Mouse (Mus musculus) left cerebral cortex, adult 8-10 months (tissue): Measurements from ENCODE around the gene Nrxn2. TPM values are rescaled to one million over a fixed set of nuclear protein-coding genes. Genes with fewer than 3 reads are reported as not detected.

Experiments used
- DNase-seq, 2 experiments: peaks; one replicate each; pipeline ENCODE4 v3.0.0; 2022; ENCODE audit warnings: low spot score in 2 of 2
- total RNA-seq, 4 experiments: library from RNA; stranded (reverse); gene quantifications; 2 replicates each; pipeline ENCODE4 v1.2.4; 2022

Gene Nrxn2
- total RNA-seq, 4 experiments from 2014 or later, result 469 to 523 (median 497) TPM

DNA sequence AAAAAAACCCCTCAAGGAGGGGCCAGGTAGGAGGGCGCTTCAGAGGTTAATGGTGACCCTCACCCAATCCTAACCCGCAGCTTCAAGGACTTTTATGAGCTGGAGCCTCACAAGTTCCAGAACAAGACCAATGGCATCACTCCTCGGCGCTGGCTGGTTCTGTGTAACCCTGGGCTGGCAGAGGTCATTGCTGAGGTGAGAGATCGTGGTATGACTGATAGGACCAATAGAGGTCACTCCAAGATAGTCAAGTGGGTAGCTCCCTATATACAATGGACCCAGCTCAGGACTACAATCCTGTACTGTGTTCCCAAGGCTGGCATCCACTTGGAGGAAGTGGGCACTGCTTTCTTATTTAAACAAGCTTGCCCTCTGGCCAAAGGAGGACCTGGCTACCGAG, 28.3 kb upstream of the Nrxn2 start:
- no peak for DNase-seq

DNA sequence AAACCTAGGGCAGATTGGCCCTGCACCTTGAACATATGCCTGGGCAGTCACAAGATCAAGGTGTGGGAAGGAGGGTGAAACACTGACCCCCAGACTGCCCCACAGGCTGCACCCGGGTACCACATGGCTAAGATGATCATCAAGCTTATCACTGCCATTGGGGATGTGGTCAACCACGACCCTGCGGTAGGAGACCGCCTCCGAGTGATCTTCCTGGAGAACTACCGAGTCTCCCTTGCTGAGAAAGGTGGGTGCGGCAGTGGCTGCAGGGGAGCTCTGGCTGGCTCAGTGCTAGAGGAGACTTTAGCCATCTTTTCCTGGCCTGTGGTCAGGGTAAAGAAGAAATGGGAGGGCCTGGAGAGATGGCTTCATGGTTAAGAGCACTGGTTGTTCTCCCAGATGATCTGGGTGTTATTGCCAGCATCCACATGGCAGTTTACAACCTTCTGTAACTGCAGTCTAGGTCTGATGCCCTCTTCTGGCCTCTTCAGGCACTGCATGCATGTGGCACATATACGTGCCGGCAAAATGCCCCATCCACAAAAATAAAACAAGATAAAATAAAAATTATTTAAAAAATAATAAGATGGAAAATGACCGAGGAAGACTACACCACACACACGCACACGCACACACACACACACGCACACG, 25.7 kb upstream of the Nrxn2 start:
- DNase-seq, result no peak

DNA sequence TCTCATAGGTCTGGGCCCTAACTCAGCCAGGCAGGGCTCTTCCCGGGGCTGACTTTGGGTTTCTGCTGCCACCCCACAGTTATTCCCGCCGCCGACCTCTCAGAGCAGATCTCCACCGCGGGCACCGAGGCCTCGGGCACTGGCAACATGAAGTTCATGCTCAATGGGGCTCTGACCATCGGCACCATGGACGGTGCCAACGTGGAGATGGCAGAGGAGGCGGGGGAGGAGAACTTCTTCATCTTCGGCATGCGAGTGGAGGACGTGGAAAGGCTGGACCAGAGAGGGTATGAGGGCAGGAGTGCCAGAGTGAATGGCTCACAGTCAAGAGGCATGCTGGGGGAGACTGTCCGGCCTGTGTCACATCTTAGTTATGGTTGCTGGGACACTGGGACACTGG, 24.9 kb upstream of the Nrxn2 start:
- DNase-seq, result no peak

DNA sequence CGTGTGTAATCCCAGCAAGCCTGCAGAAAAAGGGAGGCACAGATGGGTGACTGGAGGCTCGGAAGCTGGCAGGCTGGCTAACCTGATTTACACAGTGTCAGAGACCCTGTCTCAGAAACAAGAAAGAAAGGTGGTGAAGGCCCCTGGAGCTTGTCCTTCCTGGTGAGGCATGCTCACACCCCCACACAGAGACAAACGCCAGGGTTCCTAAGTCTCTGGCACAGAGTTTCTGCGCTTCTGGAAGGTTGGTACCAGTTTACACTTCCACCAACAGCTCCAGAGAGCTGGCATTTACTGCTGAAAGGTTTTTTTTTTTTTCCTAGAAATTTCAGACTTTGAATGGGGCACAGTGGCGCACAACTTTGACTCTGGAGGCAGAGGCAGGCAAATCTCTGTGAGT, 22.3 kb upstream of the Nrxn2 start:
- no peak for DNase-seq

DNA sequence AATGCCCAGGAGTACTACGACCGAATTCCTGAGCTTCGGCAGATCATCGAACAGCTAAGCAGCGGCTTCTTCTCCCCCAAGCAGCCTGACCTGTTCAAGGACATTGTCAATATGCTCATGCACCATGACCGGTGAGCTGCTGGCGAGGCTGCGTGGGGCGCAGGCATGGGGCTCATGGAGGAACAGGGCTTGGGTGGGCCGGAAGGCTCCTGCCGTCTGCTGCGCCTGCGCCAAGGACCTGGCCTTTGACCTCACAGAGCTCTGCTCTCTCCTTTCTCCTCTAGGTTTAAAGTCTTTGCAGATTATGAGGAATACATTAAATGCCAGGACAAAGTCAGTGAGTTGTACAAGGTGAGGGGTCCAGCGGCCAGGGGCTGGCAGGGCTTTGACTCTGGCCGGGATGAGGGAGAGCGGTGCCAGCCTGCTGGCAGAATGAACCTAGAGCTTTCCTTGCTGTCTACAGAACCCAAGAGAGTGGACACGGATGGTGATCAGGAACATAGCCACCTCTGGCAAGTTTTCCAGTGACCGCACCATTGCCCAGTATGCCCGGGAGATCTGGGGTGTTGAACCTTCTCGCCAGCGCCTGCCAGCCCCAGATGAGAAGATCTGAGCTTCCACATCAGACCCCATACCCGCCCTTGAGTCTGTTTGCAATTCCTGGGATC, 20.8 kb upstream of the Nrxn2 start:
- DNase-seq, result no peak

DNA sequence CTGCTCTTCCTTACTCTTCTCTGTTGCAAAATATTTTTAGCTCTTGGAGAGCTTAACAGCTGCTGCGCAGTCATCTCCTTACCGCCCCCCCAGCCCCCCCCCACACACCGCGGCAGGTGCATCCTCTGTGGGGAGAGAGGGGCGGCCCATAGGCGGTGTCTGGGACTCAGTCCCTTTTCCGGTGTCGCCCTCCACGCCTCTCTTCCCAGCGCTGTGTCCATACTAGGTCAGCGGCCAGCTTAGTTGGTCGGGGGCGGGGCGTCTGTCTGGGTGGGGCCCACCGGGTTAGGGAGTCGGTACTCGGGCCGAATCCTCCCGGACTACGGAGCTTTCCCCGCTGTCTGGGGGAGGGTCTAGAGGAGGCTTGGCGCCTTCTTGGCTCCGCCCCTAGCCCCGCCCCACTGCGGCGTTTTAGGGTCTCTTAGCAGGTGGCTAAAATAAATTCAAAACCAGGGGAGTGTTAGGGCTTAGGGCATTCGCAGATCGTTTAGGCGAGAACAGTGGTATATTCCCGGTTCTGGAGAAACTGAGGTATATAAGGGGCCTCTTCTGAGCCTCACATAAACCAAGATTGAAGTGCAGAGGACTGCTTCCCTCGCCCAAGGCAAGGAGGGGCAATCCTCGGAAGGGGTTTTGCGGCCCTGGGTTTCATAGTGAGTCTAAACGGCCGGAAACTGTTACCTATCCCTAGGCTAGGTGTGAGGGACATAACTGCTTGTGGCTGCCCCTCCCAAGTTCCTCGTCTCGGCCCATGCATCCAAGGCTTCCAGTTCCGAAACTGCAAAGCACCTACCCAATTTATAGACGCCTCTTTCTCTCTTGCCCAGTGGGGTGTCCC, 19.9 kb upstream of the Nrxn2 start:
- no peak for DNase-seq

DNA sequence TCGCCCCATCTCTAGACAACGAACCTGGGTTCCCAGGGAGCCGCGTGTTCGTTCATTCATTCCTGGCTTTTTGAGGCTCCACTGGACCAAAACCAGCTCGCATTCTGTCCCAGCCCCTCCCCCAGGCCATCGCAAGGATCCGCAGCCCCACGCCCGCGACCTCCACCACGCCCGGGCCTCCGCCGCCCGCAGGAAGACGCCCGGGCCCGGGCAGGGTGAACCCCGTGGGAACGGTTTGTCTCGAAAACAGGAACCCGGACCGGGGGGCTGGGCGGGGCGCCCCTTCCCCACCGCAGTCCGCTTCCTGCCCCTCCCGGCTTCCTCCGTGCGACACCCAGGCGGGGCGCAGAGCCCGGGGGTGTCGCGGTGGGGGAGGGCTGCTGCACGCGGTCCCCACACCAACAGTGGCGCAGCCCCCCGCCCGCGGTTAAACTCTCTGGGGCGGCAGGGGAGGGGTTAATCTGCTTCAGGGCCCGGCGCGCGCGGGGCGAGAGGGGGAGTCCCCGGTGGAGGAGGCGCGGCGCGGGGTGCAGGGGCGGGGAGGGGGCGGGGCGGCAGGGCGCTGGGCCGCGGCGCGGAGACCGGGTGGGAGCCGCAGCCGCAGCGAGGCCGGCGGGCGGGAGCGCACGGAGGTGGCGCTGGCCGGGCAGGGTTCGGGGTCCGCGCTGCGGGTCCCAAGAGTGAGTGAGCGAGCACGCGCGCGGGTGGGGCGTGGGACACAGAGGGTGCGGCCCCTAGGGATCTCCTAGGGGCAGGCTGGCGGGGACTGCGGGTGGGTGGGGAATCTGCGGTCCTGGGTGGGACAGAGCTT, 19.0 kb upstream of the Nrxn2 start, which contains the start of gene Rasgrp2:
Rasgrp2 (plus strand) TSS at position 56 of the 811 bp plus-strand sequence.
- DNase-seq, result no peak

DNA sequence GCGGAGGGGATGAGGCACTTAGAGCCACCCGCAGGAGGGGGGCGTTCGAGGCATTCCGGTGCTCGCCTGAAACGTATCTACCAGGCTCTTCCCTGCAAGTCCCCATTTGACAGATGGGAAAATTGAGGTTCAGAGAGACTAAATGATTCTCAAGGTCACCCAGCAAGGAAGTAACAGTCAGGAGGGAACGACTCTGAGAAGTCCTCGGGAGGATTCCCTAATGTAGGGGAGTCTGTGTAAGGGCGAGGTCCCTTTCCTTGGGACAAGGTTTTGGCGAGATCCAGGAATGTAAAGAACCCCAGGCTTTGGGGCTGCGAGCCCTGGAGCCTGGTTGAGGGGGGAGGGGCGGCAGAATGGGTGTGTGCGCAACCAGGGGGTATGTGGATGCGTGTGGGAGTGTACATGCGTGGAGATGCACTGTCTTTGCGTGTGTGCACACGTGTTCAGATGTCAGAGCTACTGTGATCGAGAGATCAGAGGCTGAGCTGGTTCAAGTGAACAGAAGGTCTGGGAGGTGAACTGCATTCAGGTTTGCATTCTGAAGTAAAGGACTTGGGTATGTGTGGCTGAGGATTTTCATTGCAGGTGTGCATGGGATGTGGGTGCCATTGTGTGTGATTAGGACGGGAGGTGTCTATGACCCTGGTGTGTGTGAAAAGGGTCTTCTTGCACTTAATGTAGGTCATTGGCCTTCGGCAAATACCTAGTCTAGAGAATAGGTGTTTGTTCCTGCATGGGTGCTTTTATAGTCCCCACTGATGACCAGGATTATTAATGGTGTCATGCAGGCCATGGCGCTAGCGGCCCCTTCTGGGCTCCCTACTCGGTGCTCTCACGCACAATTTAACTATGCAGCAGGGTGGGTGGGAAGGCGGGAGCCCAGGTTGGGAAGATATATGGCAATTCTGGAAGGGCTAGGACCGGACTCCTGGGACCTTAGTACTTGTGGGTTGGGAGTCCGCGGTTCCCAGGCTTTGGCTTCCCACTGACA, 18.1 kb upstream of the Nrxn2 start:
- DNase-seq, result no peak

DNA sequence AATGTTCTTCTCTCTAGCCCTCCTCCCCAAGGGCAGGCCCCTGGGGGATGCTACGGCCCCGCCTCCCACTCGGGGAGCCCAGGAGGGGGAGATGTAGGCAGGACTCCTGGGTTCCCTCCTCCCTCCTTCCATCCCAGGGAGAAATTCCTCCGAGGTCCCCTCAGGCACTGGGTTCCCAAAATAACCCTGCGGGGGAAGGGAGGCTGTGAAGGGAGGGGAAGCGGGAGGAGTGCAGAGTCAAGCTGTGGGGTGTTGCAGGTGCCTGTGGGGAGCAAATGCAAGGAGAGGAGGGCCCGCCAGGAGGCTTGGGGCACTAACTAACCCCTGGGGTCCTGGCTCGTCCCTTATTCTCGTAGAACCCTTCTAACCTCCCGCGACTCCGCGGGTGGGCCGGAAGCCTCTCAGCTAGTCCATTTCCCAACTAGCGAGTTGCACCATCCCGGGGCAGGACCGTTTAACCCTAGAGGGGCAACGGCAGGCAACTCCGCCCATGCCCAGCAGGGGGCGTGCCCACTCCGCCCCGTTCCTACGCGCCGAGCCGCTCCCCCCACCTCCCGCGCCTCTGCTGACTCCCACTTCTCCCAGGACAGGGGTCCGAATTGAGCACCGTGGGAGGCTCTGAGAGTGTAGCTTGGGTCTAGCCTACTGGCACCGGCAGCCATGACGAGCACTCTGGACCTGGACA, 17.3 kb upstream of the Nrxn2 start:
- peak in 1 of 2 experiments; percentile 59 for DNase-seq

DNA sequence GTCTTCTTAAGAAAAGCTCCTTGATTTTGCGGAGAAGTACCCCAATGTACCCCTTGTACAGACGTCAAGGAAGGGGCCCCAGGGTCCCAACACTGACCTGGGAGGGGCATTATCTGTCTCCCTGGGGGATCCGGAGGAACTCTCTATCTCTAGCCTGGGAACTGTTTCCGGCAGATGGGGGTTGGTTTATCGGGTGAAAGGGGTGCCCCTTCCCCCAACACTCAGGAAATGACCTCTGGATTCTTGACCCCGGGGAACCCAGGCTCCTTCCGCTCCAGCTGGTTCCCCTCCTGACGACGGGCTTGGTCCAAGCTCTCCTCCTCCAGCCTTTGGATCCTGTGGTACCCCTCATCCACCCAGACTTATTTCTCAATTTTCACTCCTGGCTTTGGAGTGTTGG, 16.6 kb upstream of the Nrxn2 start:
- DNase-seq, result no peak

DNA sequence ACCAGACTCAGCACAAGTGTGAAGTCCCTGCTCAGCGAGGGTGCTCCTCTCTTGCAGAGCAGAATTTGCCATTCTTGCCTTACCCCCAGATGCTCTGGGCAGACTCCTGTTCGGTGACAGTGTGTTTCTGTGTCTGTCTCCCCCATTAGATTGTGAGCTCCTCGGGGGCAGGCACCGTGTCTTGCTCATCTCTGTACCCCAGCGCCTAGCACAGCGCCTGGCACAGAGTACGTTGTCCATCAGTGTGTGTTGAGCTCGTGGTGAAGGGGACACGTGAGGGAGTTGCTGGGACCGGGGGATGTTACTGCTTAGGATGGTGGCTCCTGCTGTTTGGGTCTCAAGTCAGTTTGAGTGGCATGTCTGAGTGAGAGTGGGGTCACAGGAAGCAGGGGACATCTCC, 14.7 kb upstream of the Nrxn2 start:
- DNase-seq, result no peak

DNA sequence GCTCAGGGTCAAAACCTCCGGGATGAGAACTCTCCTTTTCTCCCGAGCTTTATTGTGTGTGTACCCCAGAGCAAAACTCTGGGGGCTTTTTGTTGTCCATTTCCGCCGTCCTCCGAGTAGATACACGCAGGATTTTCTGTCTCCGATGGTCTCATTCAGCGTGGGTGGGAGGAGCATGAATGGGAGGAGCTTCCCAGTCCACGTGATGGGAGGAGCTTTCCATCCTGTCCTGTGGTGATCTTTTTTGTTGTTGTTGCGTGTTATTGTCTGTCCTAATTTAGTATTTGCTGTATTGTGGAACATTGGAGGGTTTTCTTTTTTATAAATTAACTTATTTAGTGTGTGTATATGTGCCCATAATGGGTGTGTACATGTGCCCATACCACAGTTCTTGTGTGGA, 13.1 kb upstream of the Nrxn2 start:
- no peak for DNase-seq

DNA sequence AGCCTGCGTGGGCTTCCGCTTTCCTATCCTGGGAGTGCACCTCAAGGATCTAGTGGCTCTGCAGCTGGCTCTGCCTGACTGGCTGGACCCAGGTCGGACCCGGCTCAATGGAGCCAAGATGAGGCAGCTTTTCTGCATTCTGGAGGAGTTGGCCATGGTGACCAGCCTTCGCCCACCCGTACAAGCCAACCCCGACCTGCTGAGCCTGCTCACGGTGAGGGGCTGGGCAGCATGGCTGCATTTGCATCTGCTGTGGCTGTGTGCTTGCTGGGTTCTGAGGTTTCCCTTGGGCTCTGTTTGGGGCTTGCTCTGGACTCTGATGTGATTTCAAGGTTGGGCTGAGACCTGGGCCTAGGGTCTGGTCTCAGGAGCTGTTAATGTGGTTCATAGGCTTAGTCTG, 11.4 kb upstream of the Nrxn2 start:
- no peak for DNase-seq

DNA sequence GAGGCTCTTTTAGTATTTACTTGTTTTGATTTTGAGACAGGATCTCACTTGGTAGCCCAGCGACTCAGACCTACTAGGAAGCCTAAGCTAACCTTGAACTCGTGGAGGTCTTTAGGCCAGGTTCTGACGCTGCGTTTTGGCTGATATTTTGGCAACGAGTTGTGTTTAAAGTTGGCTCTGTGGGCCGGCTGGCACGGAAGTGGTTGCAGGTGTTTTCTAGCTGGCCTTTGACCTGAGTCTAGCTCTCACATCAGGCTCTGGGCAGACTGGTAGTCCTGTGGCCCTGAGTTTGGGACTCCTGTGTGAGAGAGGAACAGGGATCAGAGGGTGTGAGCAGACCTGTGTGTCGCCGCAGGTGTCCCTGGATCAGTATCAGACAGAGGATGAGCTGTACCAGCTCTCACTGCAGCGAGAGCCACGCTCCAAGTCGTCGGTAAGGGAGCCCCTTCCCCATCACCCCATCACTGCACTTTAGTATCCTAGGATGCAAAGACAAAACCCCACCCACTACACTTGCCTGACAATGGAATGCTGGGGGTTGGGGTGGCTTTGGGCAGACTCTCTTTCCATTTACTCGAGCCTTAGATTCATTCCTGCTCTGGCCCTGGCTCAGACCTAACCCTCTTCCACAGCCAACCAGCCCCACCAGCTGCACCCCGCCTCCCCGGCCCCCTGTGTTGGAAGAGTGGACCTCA, 10.6 kb upstream of the Nrxn2 start:
- DNase-seq, result no peak

DNA sequence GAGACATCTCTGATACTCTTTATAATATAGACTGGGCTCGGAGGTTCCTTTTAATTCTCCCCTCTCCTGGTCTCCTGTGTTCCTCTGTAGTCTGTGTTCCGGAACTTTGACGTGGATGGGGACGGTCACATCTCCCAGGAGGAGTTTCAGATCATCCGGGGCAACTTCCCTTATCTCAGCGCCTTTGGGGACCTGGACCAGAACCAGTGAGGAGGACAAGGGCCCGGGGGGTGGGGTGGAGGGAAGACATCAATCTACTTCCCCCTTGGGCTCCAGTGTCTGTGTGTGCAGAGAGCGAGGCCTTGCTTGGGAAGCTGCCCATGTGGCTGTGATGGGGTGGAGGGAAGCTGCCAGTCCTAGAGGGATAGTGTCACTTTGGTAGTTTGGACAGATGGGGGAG, 9.8 kb upstream of the Nrxn2 start:
- no peak for DNase-seq

DNA sequence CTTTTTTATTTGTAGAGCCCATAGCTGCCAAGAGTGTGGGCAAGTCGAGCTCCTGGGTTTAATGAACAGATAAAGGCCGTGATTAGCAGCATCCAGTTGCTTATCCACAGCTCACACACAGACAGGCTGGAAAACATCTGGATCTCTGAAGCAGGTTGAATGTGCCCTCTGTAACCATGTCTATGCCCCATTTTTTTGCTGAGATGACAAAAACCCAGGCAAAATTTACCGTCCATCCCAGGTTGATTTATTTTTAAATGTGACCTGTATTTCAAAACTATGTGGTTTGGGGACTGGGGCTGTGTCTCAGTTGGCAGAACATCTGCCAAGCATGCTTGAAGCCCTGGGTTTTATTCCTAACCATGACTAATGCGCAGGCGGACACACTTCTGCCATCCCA, 9.4 kb upstream of the Nrxn2 start:
- DNase-seq, result no peak

DNA sequence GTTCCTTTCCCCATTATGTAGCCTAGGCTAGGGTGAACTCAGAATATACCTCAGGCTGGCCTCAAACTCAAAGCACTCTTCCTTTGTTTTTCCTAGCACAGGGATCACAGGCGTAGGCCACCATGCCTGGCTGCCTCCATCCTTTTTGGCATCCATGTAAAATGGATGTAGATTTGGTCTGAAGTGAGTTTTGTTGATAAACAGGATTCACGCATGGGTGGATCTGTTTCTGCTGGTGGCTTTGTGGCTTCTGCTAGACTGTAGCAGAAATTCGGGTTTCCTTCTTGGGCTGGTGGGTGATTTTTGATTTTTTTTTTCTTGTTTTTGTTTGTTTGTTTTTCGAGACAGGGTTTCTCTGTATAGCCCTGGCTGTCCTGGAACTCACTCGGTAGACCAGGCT, 8.6 kb upstream of the Nrxn2 start:
- DNase-seq, result no peak

DNA sequence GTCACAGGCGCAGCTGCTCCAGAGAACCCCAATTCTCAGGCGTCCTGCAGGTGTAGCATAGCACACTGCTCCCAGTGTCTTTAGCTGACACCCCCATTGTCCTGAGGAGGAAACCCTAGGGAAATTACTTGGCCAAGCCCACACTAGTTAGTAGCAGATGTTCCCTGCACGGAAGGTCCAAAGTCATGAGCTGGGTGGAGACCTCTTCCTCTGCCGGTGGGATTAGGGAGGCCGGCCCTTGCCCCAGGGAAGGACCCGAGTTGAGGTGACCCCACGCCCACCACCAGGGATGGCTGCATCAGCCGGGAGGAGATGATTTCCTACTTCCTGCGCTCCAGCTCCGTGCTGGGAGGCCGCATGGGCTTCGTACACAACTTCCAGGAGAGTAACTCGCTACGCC, 5.7 kb upstream of the Nrxn2 start:
- no peak for DNase-seq

DNA sequence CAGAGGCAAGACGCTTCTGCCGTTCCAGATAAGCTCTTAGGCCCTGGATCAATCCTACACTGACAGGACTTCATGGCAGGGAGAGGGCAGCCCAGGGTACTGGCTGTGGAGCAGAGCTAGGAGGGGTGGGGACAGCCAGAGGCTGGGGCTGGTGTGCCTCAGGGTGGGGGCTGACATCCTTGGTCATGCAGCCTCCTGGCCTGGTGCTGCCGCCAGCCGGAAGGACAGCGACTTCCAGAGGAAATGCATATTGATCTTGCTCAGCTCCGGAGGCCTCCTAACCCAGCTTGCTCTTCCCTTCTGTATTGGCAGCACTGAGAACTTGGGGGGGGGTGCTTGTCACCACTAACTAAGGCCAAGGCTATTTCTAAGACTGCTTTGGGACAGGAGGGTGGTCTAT, 3.1 kb upstream of the Nrxn2 start:
- no peak for DNase-seq
